Mouse (Mus musculus) left cerebral cortex, postnatal 10 days (tissue): ENCODE measurements around the gene Epha4. TPM values are rescaled to one million over a fixed set of nuclear protein-coding genes. Genes with fewer than 3 reads are reported as not detected.

ENCODE experiments used
- DNase-seq, 2 experiments: peaks; one replicate each; pipeline ENCODE4 v3.0.0; 2021 to 2022; ENCODE audit warnings: low spot score in 2 of 2, mixed read lengths in 1 of 2; ENCODE audit errors: extremely low spot score in 1 of 2
- intact Hi-C: fragments of 180-260 bp; cut with DNase I; formaldehyde crosslinking; loops from one replicate; pipeline ENCODE4 v1.15.1; 2025
- total RNA-seq, 2 experiments: library from RNA; stranded (reverse); gene quantifications; 2 replicates each; pipeline ENCODE4 v1.2.3; 2021

Epha4 gene
- 100 to 1,000 TPM; 215 to 239 TPM for total RNA-seq

GRCm38 (mm10) chr1:77514963-77515650, at the start of gene Epha4:
Epha4 (minus strand) TSS chr1:77515088.
- DNase-seq = peak; percentile 93 to 95
- intact Hi-C loops = loop anchor here (5.0 to 10.0 kb wide), 3 partner anchors 410 to 1588 kb away; no protein-coding TSS in a partner anchor

- DNase-seq = no peak
- intact Hi-C loops = no loop called here
Observed at GRCm38 (mm10) chr1:77556199-77556598, 41.3 kb upstream of the Epha4 start.

DNA sequence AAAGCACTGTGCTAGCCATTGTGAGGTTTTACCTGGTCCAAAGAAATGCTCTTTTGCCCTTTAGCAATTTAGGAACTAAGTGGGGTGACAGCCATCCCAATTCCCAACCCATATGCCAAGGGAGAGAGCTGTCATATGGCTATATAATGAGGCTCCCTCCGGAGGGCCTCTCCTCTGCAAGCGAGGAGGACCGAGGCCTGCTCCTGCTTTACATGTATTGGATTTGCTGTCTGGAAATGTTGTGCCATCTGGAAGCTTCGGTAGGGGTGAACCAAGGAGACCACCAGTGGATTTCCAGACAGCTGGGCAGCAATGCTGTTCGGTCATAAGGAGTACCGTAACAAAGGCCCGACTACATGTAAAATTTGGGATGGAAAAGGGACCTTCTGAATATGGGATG, 37.0 kb upstream of the Epha4 start:
- DNase-seq = no peak
- intact Hi-C loops = no loop called here

GRCm38 (mm10) chr1:77545722-77546121, 30.8 kb upstream of the Epha4 start:
- DNase-seq = peak; percentile 48 to 75
- intact Hi-C loops = no loop called here

DNA sequence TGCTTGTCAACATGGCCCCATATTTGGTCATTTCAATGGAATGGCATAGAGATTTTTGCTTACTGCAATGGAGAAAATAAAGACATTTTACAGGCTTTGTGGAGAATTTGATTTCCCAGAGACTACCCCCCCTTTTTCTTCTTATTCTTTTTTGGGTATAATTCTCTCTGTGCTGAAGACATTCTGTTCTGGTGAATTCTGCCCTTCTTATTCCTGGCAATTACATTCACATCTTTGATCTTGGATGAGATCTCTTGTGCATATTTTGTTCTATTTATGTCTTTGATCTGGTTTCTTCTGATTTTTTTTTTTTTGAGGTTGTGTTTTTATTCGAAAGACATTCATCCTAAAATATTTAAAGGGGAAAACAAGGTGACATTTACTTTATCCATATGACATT, 30.1 kb upstream of the Epha4 start:
- no peak for DNase-seq
- intact Hi-C loops = no loop called here

DNA sequence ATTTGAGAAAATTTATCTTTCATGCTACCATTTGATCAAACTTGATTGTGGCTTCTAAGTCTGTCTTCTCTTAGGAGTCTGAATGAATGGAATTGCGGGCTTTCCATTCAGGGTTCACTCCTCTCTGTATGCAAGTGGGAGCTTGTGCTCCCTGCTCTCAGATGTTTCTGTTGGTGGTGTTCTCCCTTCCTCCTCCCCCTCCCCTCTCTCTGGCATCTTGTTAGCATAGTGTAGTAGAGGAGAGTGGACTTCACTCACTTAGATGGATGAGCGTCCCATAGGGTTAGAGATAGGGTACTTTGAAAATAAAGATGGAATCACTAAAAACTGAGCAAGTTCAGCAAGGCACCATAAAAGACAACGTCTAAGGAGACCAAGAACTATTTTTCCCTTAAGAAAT, 29.4 kb upstream of the Epha4 start:
- no peak for DNase-seq
- intact Hi-C loops = no loop called here

- no peak for DNase-seq
- intact Hi-C loops = no loop called here
Observed at GRCm38 (mm10) chr1:77539945-77540344, 25.1 kb upstream of the Epha4 start.

GRCm38 (mm10) chr1:77538559-77538958, 23.7 kb upstream of the Epha4 start:
- intact Hi-C loops = no loop called here
- DNase-seq = no peak

GRCm38 (mm10) chr1:77535905-77536304, 21.0 kb upstream of the Epha4 start:
- intact Hi-C loops = no loop called here
- DNase-seq = no peak

- no peak for DNase-seq
- intact Hi-C loops = no loop called here
Observed at GRCm38 (mm10) chr1:77532576-77533183, 17.8 kb upstream of the Epha4 start.

GRCm38 (mm10) chr1:77531934-77532575, 17.2 kb upstream of the Epha4 start:
- DNase-seq = no peak
- intact Hi-C loops = no loop called here

- intact Hi-C loops = no loop called here
- DNase-seq = no peak
Observed at GRCm38 (mm10) chr1:77525082-77525481, 10.2 kb upstream of the Epha4 start.

GRCm38 (mm10) chr1:77523354-77523753, 8.5 kb upstream of the Epha4 start:
- intact Hi-C loops = loop anchor here (5.0 kb wide), 2 partner anchors 109 to 374 kb away; no protein-coding TSS in a partner anchor
- DNase-seq = no peak

GRCm38 (mm10) chr1:77521640-77522539, 7.0 kb upstream of the Epha4 start:
- intact Hi-C loops = loop anchor here (5.0 kb wide), 2 partner anchors 110 to 375 kb away; no protein-coding TSS in a partner anchor
- DNase-seq = no peak

DNA sequence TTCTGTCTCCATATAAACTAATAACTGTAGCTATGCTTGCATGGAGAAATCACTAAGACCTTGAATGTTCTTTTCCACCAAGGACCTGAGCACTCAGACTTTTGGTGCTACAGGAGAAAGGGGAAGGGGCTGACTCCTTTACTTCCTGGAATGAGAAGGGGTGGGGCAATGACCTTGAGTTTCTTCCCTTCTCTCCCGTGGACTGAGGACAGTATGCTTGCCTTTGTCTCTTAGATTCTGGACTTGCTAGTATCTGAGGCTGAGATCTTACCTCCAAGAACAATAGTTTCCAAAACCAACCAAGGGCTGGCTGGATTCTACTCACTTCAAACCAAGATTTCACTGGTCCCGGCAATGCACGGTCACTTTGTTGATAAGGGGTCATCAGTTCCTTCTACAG, 3.8 kb upstream of the Epha4 start:
- intact Hi-C loops = loop anchor here (5.0 to 10.0 kb wide), 2 partner anchors 414 to 1591 kb away; no protein-coding TSS in a partner anchor
- no peak for DNase-seq

DNA sequence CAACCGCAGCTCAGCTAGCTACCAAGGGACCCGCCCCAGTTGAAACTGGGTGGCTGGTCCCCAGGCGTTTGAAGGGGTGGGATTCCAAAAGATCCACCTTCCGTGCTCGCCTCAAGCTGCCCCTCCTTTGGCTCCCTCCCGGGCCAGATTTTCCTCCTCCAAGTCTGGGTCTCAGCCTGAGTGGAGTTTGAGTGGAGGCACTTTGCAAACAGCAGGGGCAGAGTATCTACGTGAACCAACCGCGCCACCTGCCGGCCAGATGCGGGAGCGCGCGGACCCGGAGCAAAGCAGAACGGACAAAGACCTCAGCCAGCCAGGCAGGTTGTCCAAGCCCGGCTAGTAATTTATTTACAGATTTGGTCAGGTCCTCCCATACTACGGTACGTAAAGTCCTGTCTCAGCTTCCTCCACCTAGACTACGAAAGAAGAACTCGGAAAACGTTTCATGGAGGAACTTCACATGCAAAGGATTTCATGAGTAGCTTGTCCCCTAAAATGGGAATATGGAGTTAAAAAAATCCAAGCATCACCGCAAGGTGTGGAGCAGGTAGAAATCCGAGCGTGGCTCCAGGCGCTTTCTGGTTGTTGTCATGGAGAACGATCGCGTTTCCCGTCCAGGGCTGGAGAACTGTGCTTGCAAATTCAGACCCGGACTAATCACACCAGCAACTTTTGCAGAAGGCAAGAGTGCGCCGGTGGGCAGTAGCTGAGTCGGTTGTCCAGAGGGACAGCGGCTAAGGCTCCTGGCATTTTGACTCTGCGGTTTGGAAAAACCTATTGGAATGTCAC, 1.5 kb upstream of the Epha4 start:
- DNase-seq = peak; percentile 91 to 92
- intact Hi-C loops = loop anchor here (2.0 to 10.0 kb wide), 3 partner anchors 412 to 1864 kb away; no protein-coding TSS in a partner anchor

DNA sequence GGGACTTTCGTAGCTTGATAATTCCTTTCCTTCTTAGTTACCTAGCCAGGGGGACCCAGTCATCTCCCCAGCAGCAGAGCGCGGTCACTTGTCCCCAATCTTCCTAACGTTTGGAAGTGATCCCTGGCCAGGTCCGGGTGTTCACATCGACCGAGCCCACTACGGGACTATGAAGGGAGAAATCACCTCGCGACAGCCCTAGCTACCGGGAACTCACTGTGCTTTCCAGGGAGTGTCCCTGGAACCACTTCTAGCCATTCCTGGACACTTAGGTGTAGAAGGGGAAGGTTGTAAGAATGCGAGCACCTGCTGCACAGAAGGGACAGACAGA, 728 bp upstream of the Epha4 start:
- intact Hi-C loops = loop anchor here (5.0 to 10.0 kb wide), 2 partner anchors 411 to 1588 kb away; no protein-coding TSS in a partner anchor

DNA sequence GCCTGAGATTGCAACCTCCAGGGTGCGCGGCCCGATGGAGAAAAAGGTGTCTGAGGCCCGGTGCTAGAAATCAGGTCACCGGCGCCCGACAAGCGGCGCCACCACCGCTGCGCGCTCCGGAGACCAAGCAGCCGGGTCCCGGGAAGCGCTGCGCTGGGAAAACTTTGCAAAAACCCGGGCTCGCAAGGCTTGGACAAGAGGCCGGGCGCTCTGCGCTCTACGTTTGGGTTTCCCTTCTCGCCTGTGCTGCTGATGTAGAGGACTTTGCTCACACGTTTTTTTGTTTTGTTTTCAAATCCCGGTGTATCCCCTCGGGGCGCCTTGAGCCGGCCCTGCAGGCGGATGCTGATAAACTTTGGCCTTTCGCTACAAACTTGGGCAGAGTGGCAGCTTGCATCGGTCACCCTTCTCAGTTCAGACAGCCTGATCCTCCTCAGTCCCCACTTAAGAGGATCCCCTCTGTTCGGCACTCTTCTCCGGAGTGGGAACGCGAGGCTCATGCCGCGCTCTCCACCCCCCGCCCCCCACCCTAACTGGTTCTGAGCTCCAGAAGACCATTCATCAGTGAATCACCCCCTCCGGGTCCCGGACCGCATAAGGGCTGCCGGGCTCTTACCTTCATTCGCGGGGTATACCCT, 444 bp downstream of the Epha4 start:
- intact Hi-C loops = loop anchor here (5.0 to 10.0 kb wide), 2 partner anchors 410 to 1022 kb away; no protein-coding TSS in a partner anchor
- DNase-seq = peak in 1 of 2 experiments; percentile 70

More for the DNA sequence above, 728 bp upstream of the Epha4 start:
- peak in 1 of 2 experiments; percentile 36 for DNase-seq
